In genomic region chr2:167775218-167775915, GRCm38 (mm10) we compare ENCODE assay signal across 8 mouse cellular contexts.
A peak's percentile ranks its signal among the peaks of the same experiment; 100 is the strongest.
DNase-seq lines count a peak whose midpoint lies in the region; ATAC-seq and TF ChIP-seq lines count a peak whose summit lies in the region.

No protein-coding gene starts in this region.

- H3K4me1 ChIP-seq in bone marrow macrophage, adult 2 months (ENCODE audit: control insufficient read depth, insufficient read depth, low read length) = peaks cover 61% of the 10 kb centered on the region
- peaks cover 20% of the 10 kb centered on the region for H3K4me1 ChIP-seq in lung, adult 2 months (ENCODE audit: control insufficient read depth, insufficient read depth, low read length)
- peaks cover 32% of the 10 kb centered on the region for H3K4me1 ChIP-seq in stomach, embryonic 15.5 days
- H3K4me1 ChIP-seq in hindbrain, postnatal 0 days (ENCODE audit: insufficient read depth, low read length) = peaks cover 9% of the 10 kb centered on the region; the same call in 1 of the 2 replicates

- no peaks in the 10 kb centered on the region for H3K27me3 ChIP-seq in stomach, embryonic 15.5 days (replicated peaks)
- H3K27me3 ChIP-seq in hindbrain, postnatal 0 days (ENCODE audit: insufficient read depth, low read length) = no peaks in the 10 kb centered on the region

- DNase-seq in frontal cortex, postnatal 25 days (ENCODE audit: low spot score in 2 of 2) = no peak
- DNase-seq in induced T-regulatory cell, adult 2 months (ENCODE audit: low read depth) = peak; percentile 93
- DNase-seq in lung, adult 2 months = no peak
- DNase-seq in hindbrain, postnatal 0 days (ENCODE audit: low spot score) = no peak
- no peak for DNase-seq in left cerebral cortex, adult 2 months (ENCODE audit: extremely low spot score in 1 of 2, low spot score in 2 of 2)

- intact Hi-C loops in left cerebral cortex, adult 2 months (cut with DNase I) = loop anchor here (5.0 kb wide), 1 partner anchor 67 kb away; no protein-coding TSS in a partner anchor

- peak overlapping the region; percentile 81 for H3K27ac ChIP-seq in bone marrow macrophage, adult 2 months (ENCODE audit: insufficient read depth, low read depth, low read length)
- H3K27ac ChIP-seq in stomach, embryonic 15.5 days = peak overlapping the region; percentile 31
- H3K27ac ChIP-seq in hindbrain, postnatal 0 days = no peak overlapping the region
- H3K27ac ChIP-seq in left cerebral cortex, adult 2 months = no peak overlapping the region

- ATAC-seq in frontal cortex, adult (ENCODE audit: low TSS enrichment) = peak; percentile 27; the same call in 1 of the 2 replicates
- no peak for ATAC-seq in stomach, embryonic 15.5 days (ENCODE audit: insufficient read depth, low FRiP score, low read depth)
- ATAC-seq in hindbrain, postnatal 0 days = no peak

- H3K36me3 ChIP-seq in stomach, embryonic 15.5 days = no peaks in the 10 kb centered on the region
- no peaks in the 10 kb centered on the region for H3K36me3 ChIP-seq in hindbrain, postnatal 0 days (ENCODE audit: insufficient read depth, low read length)

- no peak for TF ChIP-seq CTCF in bone marrow macrophage, adult 2 months (IDR thresholded peaks at IDR 0.05; ENCODE audit: low read depth, low read length)
- TF ChIP-seq CTCF in lung, adult 2 months (IDR thresholded peaks at IDR 0.05; ENCODE audit: insufficient read depth, low read length) = no peak
- TF ChIP-seq CTCF in hindbrain, postnatal 0 days (IDR thresholded peaks at IDR 0.05; ENCODE audit: low read depth) = no peak
- no peak for TF ChIP-seq CTCF in left cerebral cortex, adult 2 months (IDR thresholded peaks at IDR 0.05)

- 38% methylated on average over 20 of the region's 20 CpGs for WGBS in lung, adult 2 months
- 62% methylated on average over 20 of the region's 20 CpGs for WGBS in stomach, embryonic 15.5 days
- WGBS in hindbrain, postnatal 0 days = 75% methylated on average over 20 of the region's 20 CpGs

- H3K9ac ChIP-seq in stomach, embryonic 15.5 days = no peak overlapping the region
- no peak overlapping the region for H3K9ac ChIP-seq in hindbrain, postnatal 0 days (replicated peaks; ENCODE audit: low read length)

- no peaks in the 10 kb centered on the region for H3K9me3 ChIP-seq in stomach, embryonic 15.5 days
- no peaks in the 10 kb centered on the region for H3K9me3 ChIP-seq in hindbrain, postnatal 0 days (ENCODE audit: low read length)

- 0 out of 2 replicates have a peak, but pooled peaks have one; percentile 50 for TF ChIP-seq POLR2A in bone marrow macrophage, adult 2 months (IDR thresholded peaks at IDR 0.05; ENCODE audit: borderline replicate concordance, low read depth, low read length)
- TF ChIP-seq POLR2A in lung, adult 2 months (IDR thresholded peaks at IDR 0.05; ENCODE audit: borderline replicate concordance, extremely low read depth, low read depth, low read length) = peak; percentile 24; the same call in 1 of the 2 replicates

- no peak overlapping the region for H3K4me2 ChIP-seq in stomach, embryonic 15.5 days
- H3K4me2 ChIP-seq in hindbrain, postnatal 0 days (ENCODE audit: low read depth, low read length) = no peak overlapping the region

- H3K4me3 ChIP-seq in bone marrow macrophage, adult 2 months (ENCODE audit: insufficient read depth, low read length) = peak overlapping the region; percentile 43
- no peak overlapping the region for H3K4me3 ChIP-seq in lung, adult 2 months (replicated peaks; ENCODE audit: extremely low read depth, low read depth, low read length)
- H3K4me3 ChIP-seq in stomach, embryonic 15.5 days (replicated peaks) = no peak overlapping the region
- no peak overlapping the region for H3K4me3 ChIP-seq in hindbrain, postnatal 0 days (ENCODE audit: low read length)
- H3K4me3 ChIP-seq in left cerebral cortex, adult 2 months = no peak overlapping the region

Comparison
In these comparisons a context has a peak if more than half of its experiments do, and no peak if none do; other contexts are left out.
1. H3K27ac ChIP-seq: peak in bone marrow macrophage, adult 2 months (single experiment) and stomach, embryonic 15.5 days (single experiment); none in hindbrain, postnatal 0 days (single experiment) and left cerebral cortex, adult 2 months (single experiment).